Mouse (Mus musculus) lung, adult 2 months (tissue): ENCODE measurements around the gene Ammecr1. TPM values are rescaled to one million over a fixed set of nuclear protein-coding genes. Genes with fewer than 3 reads are reported as not detected.

ENCODE experiments used
- DNase-seq: peaks from one replicate; pipeline ENCODE4 v3.0.0; 2022
- H3K4me1 ChIP-seq: fragments of 200-500 bp; 2 replicates; pipeline ENCODE4 v1.6.1; 2011; ENCODE audit warnings: low read length; ENCODE audit not compliant: control insufficient read depth, insufficient read depth
- H3K4me3 ChIP-seq: fragments of 200-500 bp; replicated peaks from 2 replicates; pipeline ENCODE3; 2011; ENCODE audit warnings: low read depth, mild to moderate bottlenecking, control low read depth, low read length; ENCODE audit errors: extremely low read depth
- CTCF ChIP-seq: fragments of 200-500 bp; IDR thresholded peaks from 2 replicates; pipeline ENCODE4 v1.5.1; 2011; ENCODE audit warnings: mild to moderate bottlenecking, low read length, control low read depth; ENCODE audit not compliant: insufficient read depth
- POLR2A ChIP-seq: fragments of 200-500 bp; IDR thresholded peaks from 2 replicates; pipeline ENCODE4 v1.6.1; 2011; ENCODE audit warnings: low read depth, mild to moderate bottlenecking, control low read depth, low read length, borderline replicate concordance; ENCODE audit errors: extremely low read depth
- WGBS: fragments of 180-500 bp; shearing (Covaris S2); methylation state at CpG from one replicate; pipeline ENCODE4 v1.1.7; 2018; 5-methylcytosine and 5-hydroxymethylcytosine counted together
- polyA plus RNA-seq: library from polyadenylated mRNA; depleted of rRNA; stranded (reverse); fragments of >200 nt; gene quantifications from 2 replicates; pipeline ENCODE4 v1.2.3, GENCODE M21; 2012

Gene Ammecr1
- polyA plus RNA-seq, 1 experiment = 1.1 TPM

GRCm38 (mm10) chrX:142981530-142982130, 15.1 kb upstream of the Ammecr1 start:
- DNase-seq = no peak
- TF ChIP-seq POLR2A (no peak), CTCF (no peak)
- no peak overlapping the region for H3K4me3 ChIP-seq
- 92% methylated on average over 3 of the region's 3 CpGs for WGBS
- no peaks in the 10 kb centered on the region for H3K4me1 ChIP-seq

GRCm38 (mm10) chrX:142980855-142981529, 14.5 kb upstream of the Ammecr1 start:
- H3K4me1 ChIP-seq = no peaks in the 10 kb centered on the region
- WGBS = 71% methylated on average over 2 of the region's 2 CpGs
- H3K4me3 ChIP-seq = no peak overlapping the region
- no peak for TF ChIP-seq POLR2A
- no peak for TF ChIP-seq CTCF
- DNase-seq = no peak

GRCm38 (mm10) chrX:142979224-142979623, 12.7 kb upstream of the Ammecr1 start:
- TF ChIP-seq POLR2A (no peak), CTCF (no peak)
- WGBS = 74% methylated on average over 4 of the region's 4 CpGs

GRCm38 (mm10) chrX:142972443-142972970, 6.0 kb upstream of the Ammecr1 start:
- WGBS = 56% methylated on average over 7 of the region's 7 CpGs
- DNase-seq = no peak
- TF ChIP-seq POLR2A (no peak), CTCF (no peak)
- H3K4me1 ChIP-seq = no peaks in the 10 kb centered on the region
- H3K4me3 ChIP-seq = no peak overlapping the region

More at GRCm38 (mm10) chrX:142979224-142979623, 12.7 kb upstream of the Ammecr1 start:
- Histone ChIP-seq H3K4me1 (no peaks in the 10 kb centered on the region), H3K4me3 (no peak overlapping the region)
- DNase-seq = no peak

GRCm38 (mm10) chrX:142971759-142972158, 5.2 kb upstream of the Ammecr1 start:
- H3K4me1 ChIP-seq = no peaks in the 10 kb centered on the region
- H3K4me3 ChIP-seq = no peak overlapping the region
- 85% methylated on average over 3 of the region's 3 CpGs for WGBS
- DNase-seq = no peak
- TF ChIP-seq CTCF (no peak), POLR2A (no peak)

GRCm38 (mm10) chrX:142967067-142967466, 539 bp upstream of the Ammecr1 start:
- 57% methylated on average over 7 of the region's 7 CpGs for WGBS
- DNase-seq = no peak
- TF ChIP-seq CTCF = no peak
- no peak for TF ChIP-seq POLR2A

GRCm38 (mm10) chrX:142965236-142966007, 1.1 kb downstream of the Ammecr1 start:
- 30% methylated on average over 23 of the region's 23 CpGs for WGBS
- no peaks in the 10 kb centered on the region; the same call in 1 of the 2 replicates for H3K4me1 ChIP-seq
- peak overlapping the region; percentile 76 for H3K4me3 ChIP-seq
- TF ChIP-seq CTCF = no peak
- no peak for TF ChIP-seq POLR2A
- no peak for DNase-seq

More at GRCm38 (mm10) chrX:142967067-142967466, 539 bp upstream of the Ammecr1 start:
- Histone ChIP-seq H3K4me3 (peak overlapping the region; percentile 43), H3K4me1 (no peaks in the 10 kb centered on the region; the same call in 1 of the 2 replicates)

- DNase-seq = no peak
- TF ChIP-seq CTCF (no peak), POLR2A (no peak)
- Histone ChIP-seq H3K4me1 (no peaks in the 10 kb centered on the region; the same call in 1 of the 2 replicates), H3K4me3 (no peak overlapping the region)
- WGBS = 71% methylated on average over 2 of the region's 2 CpGs
Observed at GRCm38 (mm10) chrX:142960434-142960833, 6.1 kb downstream of the Ammecr1 start.

GRCm38 (mm10) chrX:142959674-142960307, 6.7 kb downstream of the Ammecr1 start:
- no peak for TF ChIP-seq CTCF
- no peak for TF ChIP-seq POLR2A
- 64% methylated on average over 4 of the region's 4 CpGs for WGBS
- H3K4me1 ChIP-seq = no peaks in the 10 kb centered on the region; the same call in 1 of the 2 replicates
- DNase-seq = no peak
- H3K4me3 ChIP-seq = no peak overlapping the region
